Mouse (Mus musculus): ENCODE measurements around the gene Uhrf1.

- TF ChIP-seq CTCF (conservative IDR thresholded peaks at IDR 0.05; ENCODE audit: low read length): no peak
- TF ChIP-seq NANOG (IDR thresholded peaks at IDR 0.05; ENCODE audit: borderline replicate concordance, low read length): no peak
Observed at GRCm38 (mm10) chr17:56361542-56361941, 58.4 kb downstream of the Uhrf1 start.
